In the genomic region with DNA sequence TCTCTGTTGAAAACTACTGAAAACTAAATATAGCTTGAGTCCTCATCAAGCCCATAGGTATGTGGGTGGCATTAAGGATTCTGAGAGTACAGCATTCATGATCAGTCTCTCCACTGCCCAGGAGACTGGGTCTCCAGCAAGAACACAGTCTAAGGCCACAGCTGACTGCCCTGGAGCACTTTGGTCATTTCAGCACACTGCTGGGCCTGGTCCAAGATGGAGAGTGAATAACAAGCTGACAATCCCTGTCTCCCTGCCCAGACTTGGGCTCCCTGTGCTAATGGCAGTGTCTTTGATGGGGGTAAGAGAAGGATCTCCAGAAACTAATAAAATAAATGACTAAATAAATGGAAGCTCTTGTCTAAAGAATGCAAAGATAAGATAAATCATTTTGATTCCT, we compare ENCODE assay signal across 9 mouse cellular contexts. TPM values are rescaled to one million over a fixed set of nuclear protein-coding genes. Genes with fewer than 3 reads are reported as not detected.
DNase-seq lines count a peak whose midpoint lies in the region; ATAC-seq lines count a peak whose summit lies in the region.
"Had no signal": no experiment of that assay in that cellular context is flagged by ENCODE, and none has a peak within 500 bp of the region (broad histone marks: within the 10 kb centered on the region; RNA-seq: fewer than 3 reads in every experiment).

No protein-coding gene starts in this region.

- no peaks in the 10 kb centered on the region for H3K36me3 ChIP-seq in intestine, embryonic 16.5 days (ENCODE audit: control insufficient read depth, insufficient read depth, low read length)
- H3K36me3 ChIP-seq: limb, embryonic 13.5 days had no signal

- ATAC-seq in intestine, embryonic 16.5 days = no peak

- no peaks in the 10 kb centered on the region for H3K9me3 ChIP-seq in intestine, embryonic 16.5 days (ENCODE audit: control insufficient read depth, low read length)
- H3K9me3 ChIP-seq: limb, embryonic 13.5 days had no signal

- peak; percentile 35 for DNase-seq in adrenal gland, adult 2 months
- DNase-seq in adrenal gland, postnatal 4 days (ENCODE audit: low spot score in 2 of 2) = no peak
- DNase-seq in ovary, adult 18-20 months (ENCODE audit: low spot score) = peak; percentile 7
- DNase-seq in ovary, postnatal 10 days (ENCODE audit: low spot score) = no peak
- peak; percentile 15 for DNase-seq in heart, postnatal 4 days
- DNase-seq in lung, postnatal 14 days = peak; percentile 57
- no peak for DNase-seq in retina, postnatal 1 day

- no peaks in the 10 kb centered on the region for H3K27me3 ChIP-seq in intestine, embryonic 16.5 days (replicated peaks; ENCODE audit: control insufficient read depth, insufficient read depth, low read length)
- H3K27me3 ChIP-seq: limb, embryonic 13.5 days had no signal

- H3K9ac ChIP-seq in intestine, embryonic 16.5 days (ENCODE audit: low read depth, low read length) = no peak overlapping the region
- H3K9ac ChIP-seq: limb, embryonic 13.5 days had no signal

- H3K27ac ChIP-seq in intestine, embryonic 16.5 days (ENCODE audit: low read length) = no peak overlapping the region
- H3K27ac ChIP-seq: limb, embryonic 13.5 days had no signal

- 0 out of 2 replicates have a peak, but pooled peaks cover 3% of the 10 kb centered on the region for H3K4me1 ChIP-seq in intestine, embryonic 16.5 days (ENCODE audit: control insufficient read depth, insufficient read depth, low read length)

- H3K4me3 ChIP-seq in intestine, embryonic 16.5 days (ENCODE audit: low read length) = no peak overlapping the region
- H3K4me3 ChIP-seq: limb, embryonic 13.5 days had no signal

- H3K4me2 ChIP-seq in intestine, embryonic 16.5 days (ENCODE audit: low read depth, low read length) = no peak overlapping the region
- H3K4me2 ChIP-seq: limb, embryonic 13.5 days had no signal

RNA-seq across cellular contexts. Expression of gene Plxna2, which starts 30.5 kb away (rescaled TPM):
- total RNA-seq in adrenal gland, adult 2 months (2021) = 1 to 10 TPM; 8.6 to 9.1 TPM
- polyA plus RNA-seq in adrenal gland, adult 2 months (2012; rRNA removed) = 2.6 and 3.6 TPM in 2 replicates
- 10 to 100 TPM; 12.3 to 12.4 TPM for total RNA-seq in adrenal gland, postnatal 4 days (2021)
- total RNA-seq in heart, postnatal 4 days (2021) = 10 to 100 TPM; 23.7 to 24.7 TPM
- polyA plus RNA-seq in intestine, embryonic 16.5 days (2015; fragmentation: Nextera tagmentation; extraction: Ambion mirVana) = 4.3 and 4.6 TPM in 2 replicates

Comparison
In these comparisons a context has a peak if more than half of its experiments do, and no peak if none do; other contexts are left out.
1. DNase-seq: peak in adrenal gland, adult 2 months (single experiment), ovary, adult 18-20 months (single experiment), heart, postnatal 4 days (single experiment) and lung, postnatal 14 days (single experiment); none in adrenal gland, postnatal 4 days (0 of 2), ovary, postnatal 10 days (single experiment) and retina, postnatal 1 day (single experiment).